Mouse (Mus musculus) left cerebral cortex, postnatal 25 days (tissue): ENCODE measurements at regions not wholly inside any gene's neighbourhood (a gene's known extent, or its start where the extent isn't known, plus 50 kb on each side); places are given as distances from the start of the nearest gene placed in this dataset.
A peak's percentile ranks its signal among the peaks of the same experiment; 100 is the strongest.

Experiments used
- DNase-seq, 2 experiments: peaks; one replicate each; pipeline ENCODE4 v3.0.0; 2022; ENCODE audit warnings: low spot score in 2 of 2, mixed read lengths in 1 of 2
- intact Hi-C: fragments of 180-260 bp; cut with DNase I; formaldehyde crosslinking; loops from one replicate; pipeline ENCODE4 v1.15.1; 2025

DNA sequence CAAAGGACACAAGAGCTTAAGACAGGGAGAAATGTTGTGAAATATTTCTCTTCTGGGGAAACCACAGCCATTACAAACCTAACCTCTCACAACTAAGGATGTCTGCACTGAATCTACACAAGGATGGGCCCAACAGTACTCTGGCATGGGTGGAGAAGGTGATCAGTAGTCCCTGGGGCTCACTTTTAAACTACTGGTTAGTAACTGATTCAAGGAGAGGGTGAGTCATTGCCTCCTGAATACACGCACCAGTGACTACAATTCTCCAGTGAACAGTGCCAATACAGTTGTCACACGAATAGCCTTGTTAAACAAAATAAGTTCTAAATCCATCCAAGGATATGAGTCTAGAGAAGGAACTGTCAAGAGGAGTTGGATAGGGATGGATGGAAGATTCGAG lies 232.6 kb upstream of the Gm21830 start:
- DNase-seq: no peak
- intact Hi-C loops: no loop called here

DNA sequence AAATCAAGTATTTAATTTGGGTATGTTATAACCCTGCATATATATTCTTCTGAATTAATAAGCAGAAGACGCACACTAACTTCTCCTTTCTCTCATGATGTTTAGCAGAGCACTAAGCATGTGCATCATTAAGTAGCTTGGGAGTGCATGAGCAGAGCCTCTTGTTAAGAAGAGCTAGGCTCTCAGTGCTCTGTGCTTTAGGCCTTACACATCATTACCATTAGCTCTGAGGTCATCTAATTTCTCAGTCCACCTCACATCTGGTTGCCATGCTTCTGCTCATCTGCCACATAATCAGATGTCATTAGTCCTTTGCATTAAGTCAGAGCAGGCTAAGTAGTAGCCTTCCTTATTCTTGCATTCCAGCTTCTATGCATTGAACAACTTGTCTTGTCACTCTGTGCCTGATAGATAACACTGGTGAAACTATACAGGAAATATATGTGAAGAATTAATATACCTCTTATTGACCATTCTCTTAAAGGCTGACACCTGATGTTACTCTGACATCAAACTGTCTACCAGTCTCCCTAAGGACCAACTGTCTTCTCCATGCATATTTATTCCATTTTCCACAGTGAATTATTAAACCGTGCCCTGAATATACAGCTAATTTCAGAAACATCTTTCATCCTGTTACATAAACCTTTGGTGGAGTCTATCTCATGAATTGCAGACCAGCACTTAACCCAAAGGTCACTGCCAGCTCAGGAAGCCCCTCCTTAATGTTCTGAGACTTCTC lies 192.3 kb upstream of the Gm21830 start:
- DNase-seq: no peak
- intact Hi-C loops: no loop called here

DNA sequence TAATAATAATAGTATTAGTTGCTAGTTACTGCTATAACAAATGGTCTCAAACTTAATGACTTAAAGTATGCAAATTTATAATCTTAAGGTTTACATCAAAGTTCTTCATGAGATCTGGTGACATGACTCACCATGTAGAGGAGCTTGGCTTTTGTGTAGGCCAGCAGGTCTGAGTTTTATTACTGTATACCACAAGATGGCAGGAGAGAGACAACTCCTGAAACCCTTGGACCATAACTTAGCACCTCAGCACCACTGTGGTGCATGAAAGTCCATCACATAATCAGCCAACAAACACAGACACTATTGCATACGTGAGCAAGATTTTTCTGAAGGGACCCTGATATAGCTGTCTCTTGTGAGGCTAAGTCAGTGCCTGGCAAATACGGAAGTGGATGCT lies 187.2 kb upstream of the Gm21830 start:
- peak in 1 of 2 experiments; percentile 7 for DNase-seq
- intact Hi-C loops: loop anchor here (5.0 kb wide), 1 partner anchor 251 kb away; no protein-coding TSS in a partner anchor

DNA sequence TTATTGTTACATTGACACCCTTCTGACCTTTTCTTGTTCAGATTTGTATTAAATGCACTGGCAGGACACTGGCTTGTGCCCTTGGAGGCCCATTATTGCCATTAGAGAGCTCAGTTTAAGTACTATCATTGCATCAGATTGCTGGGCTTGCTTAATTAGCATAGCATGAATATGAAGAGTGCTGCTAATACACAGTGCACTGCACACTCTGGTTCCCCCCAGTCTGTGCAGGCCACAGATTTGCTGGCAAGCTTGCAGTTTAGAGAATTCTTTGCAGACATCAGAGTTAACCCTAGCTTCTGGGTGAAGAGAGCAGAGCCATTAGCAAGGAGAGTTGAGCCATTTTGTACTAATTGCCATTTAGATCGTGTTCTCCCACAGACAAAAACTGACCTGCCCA lies 156.1 kb upstream of the Gm21830 start:
- intact Hi-C loops: no loop called here
- no peak for DNase-seq
